Mouse (Mus musculus) lung, postnatal 10 days (tissue): ENCODE measurements around the gene Fxr2.

Source experiments
- DNase-seq: peaks from one replicate; pipeline ENCODE4 v3.0.0; 2021

The Fxr2 gene

GRCm38 (mm10) chr11:69632284-69633089 lies at the start of gene Fxr2:
Fxr2 (plus strand) TSS chr11:69632990.
- peak; percentile 100 for DNase-seq

- no peak for DNase-seq
Measured at GRCm38 (mm10) chr11:69584008-69584407, 48.8 kb upstream of the Fxr2 start.

- no peak for DNase-seq
Measured at GRCm38 (mm10) chr11:69584937-69585336, 47.9 kb upstream of the Fxr2 start.

- DNase-seq, result no peak
Measured at GRCm38 (mm10) chr11:69585718-69586325, 47.0 kb upstream of the Fxr2 start.

GRCm38 (mm10) chr11:69589207-69589834 lies 43.5 kb upstream of the Fxr2 start:
- DNase-seq, result no peak

DNA sequence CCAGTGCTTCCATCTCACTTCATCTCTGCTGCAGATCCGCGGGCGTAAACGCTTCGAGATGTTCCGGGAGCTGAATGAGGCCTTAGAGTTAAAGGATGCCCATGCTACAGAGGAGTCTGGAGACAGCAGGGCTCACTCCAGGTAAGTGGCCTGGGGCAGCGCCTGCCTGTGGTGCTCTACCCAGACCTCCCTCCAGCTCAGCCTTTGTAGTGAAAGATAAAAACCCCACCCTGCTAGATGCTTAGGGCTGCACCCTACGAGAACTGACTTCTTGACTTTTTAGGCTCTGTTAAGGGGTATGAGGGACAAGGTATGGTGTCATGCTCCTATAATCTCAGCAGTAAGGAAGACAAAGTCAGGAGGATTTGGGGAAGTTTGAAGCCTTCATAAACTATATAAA lies 42.2 kb upstream of the Fxr2 start:
- no peak for DNase-seq

GRCm38 (mm10) chr11:69591424-69591823 lies 41.4 kb upstream of the Fxr2 start:
- no peak for DNase-seq

DNA sequence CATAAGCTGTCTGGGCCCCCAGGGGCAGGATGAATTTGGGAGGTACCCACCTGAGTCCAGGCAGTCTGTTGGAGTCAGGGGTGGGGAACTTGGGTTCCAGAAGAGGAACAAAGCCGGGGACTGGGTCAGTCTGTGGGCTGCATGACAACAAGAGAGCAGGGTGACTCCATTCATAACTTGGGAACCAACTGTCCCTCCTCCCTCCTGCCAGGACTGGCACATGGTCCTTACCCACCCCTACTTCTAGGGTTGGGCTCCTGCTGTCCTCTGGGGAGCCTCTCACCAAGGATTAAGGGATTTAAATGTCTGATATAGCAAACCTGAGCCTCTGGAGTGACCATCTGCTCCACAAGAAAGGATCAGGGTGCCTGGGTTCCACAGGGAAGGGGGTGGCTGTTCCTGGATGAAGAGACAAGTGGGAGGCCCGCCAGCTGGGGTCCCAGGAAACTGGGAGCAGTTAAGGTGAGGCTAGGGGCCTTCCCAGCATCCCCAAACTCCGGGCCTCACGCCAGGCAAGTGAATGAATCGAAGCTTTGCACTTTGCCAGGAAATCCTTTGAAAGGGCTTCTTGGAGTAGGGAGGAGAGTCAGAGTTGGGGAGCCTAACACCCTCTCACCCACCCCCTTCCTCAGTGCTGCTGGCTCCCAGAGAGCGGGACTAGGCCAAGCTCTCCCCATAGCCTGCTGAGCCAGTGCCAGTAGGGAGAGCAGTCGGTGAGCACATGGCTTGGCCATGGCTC lies 40.7 kb upstream of the Fxr2 start:
- no peak for DNase-seq

- no peak for DNase-seq
Measured at GRCm38 (mm10) chr11:69592799-69593198, 40.0 kb upstream of the Fxr2 start.

DNA sequence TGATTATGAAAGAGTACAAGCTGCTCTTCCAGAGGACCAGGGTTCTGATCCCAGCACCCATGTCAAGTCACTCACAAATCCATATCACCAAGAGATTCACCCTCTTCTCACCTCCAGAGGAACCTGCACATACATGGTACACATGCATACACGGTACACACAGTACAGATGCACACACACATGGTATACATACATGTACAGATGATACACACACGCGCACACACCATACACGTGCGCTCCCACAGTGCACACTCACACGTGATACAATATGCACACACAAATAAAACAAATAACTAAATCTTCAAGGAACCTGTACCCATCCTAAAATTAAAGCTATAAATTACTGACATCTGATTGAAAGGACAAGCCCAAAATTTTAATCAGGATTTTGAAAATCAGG lies 37.9 kb upstream of the Fxr2 start:
- DNase-seq, result no peak

DNA sequence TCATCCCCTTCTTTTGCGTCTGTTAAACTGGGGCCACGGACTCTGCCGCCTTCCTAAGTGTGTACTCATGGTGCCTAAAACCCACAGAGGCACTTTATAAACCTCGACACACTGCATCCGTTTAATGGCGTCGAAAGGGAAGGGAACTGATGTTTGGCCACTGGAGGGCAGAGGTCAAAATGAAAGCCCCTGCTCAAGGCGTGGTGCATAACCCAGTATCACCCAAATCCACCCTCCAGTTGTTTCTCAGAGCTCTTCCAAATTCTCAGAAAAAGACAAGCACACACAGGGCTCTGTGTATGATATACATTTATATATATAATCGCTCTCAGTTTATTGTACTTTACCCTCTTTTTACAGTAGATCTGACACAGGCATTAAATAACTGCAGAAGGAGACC lies 33.4 kb upstream of the Fxr2 start:
- DNase-seq, result no peak

GRCm38 (mm10) chr11:69600098-69600497 lies 32.7 kb upstream of the Fxr2 start:
- DNase-seq, result peak; percentile 82

- no peak for DNase-seq
Measured at GRCm38 (mm10) chr11:69601768-69602167, 31.0 kb upstream of the Fxr2 start.

DNA sequence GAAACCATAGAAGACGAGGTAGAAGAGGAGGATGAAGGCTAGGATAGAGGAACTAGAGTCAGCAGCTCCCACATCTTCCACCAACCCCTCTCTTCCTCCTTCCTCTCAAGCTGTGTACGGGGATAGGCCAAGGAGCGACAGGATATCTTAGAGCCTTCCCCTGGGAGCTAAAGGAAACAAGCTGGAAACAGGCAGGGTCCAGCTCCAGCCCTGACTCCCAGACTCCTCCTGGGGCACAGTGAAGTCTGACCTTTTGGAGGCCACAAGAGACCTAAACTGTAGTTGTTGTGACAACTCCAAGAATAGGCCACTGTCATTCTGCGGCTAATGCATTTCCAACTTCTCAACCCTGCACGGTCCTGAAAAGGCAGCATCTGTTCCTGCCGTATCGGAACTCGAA lies 29.3 kb upstream of the Fxr2 start:
- DNase-seq, result no peak

DNA sequence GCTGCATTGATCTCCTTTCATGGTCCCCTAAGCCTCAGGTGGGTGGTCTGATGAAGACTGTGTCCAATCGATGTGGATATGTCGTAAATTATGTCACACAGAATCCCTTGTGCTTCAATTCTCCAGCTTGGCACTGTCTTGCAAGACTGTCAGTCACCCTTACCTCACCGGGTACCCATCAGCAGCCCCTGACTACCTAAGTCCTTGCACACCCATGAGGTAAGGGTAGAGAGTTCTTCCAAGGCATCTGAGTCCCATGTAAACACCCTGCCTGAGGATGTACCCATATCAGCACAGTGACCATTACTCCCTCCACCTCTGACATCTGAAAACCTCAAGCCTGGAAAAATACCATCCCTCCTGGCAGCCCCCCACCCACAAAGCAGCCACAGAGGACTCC lies 28.4 kb upstream of the Fxr2 start:
- DNase-seq, result no peak

DNA sequence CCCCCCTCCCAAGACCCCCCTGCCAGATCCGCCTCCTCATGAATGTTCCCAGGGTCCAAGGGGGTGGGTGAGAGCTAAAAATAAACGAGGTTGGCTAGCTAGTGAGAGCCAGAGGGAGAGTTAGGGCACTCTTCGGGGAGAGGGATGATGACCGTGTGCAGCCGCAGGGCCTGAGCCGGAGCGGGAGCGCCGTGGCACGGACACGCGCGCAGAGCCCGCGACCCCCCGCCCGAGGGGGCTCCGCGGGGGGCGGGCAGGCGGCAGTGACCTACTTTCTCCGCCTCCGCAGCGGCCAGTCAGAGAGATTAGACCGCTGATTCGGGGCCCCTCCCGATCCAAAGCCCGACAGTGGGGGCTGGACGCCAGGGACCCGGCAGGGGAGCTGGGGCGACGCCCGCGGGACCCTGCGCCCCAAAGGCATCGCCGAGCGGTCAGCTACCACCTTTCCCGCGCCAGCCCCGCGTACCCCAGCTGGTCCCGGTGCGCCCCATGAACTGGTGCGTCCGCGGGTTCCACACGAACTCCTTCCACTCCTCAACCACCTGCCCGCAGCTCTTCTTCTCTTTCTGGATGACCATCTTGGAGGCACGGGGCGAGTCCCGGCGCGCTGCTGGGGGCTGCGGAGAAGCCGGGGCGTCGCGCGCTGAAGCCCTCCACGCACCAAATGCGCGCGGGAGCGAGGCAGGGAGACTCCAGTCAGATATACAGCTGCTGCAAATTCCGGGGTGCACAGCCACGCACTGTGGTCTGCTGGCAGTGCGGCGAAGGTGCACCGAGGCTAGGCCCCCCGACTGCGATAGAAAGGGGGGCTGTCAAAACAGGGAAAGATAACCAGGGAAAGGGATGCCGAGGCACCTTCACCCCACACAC lies 27.8 kb upstream of the Fxr2 start:
- peak; percentile 50 for DNase-seq

DNA sequence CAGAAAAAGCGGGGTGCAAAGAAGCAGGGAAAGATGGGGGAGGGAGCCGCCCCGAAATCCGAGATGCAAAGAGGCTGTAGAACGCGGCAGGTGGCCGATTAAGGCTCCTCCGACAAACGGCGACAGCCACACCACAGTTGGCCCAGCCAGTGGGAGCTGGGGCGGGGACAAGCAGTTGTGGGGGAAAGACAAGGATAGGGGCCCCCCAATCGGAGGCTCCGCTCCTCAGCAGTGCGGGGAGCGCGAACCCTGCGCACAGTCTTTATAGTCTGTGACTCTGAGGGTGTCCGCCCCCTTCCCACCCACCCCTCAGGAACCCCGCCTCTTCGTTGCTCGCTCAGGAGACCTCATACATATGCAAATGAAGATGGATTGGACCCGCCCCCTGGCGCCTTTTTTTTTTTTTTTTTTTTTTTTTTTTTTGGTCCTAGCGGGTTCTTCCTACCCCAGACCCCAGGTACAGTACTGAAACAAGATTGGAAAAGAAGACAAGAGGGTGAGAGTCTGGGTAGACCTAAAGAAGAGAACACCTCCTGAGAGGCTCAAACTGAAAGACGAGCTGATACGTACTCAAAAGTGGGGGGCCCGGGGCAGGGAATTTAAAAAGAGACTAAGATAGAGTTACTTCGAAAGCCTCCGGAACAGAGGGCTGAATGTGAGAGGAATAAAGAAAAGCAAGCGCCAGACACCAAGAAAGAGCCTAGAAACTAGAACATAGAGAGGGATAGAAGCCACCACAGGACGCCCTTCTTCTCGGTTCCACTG lies 26.9 kb upstream of the Fxr2 start, which contains the start of gene Atp1b2:
Gene Atp1b2 (minus strand): TSS at position 217 of the 765 bp plus-strand sequence.
- peak; percentile 75 for DNase-seq

GRCm38 (mm10) chr11:69606491-69606795 lies 26.3 kb upstream of the Fxr2 start:
- DNase-seq, result no peak

- no peak for DNase-seq
Measured at GRCm38 (mm10) chr11:69606832-69607231, 26.0 kb upstream of the Fxr2 start.

DNA sequence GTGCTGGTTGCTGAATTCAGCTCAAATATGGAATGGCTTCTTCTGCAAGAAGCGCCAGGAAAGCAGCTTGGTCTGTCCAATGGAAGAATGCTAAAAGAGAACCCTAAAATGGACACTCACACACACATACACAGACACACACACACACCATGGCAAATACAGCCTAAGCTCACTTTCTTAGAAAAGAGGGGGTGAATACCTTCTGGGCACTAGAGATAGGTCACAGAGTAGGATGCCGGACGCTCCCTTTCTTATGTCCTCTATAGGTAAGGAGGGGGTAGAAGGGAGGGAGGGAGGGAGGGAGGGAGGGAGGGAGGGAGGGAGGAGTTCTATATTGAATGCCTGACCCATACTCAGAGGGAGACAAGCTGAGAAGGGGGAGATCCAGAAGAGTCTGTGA lies 24.3 kb upstream of the Fxr2 start:
- no peak for DNase-seq

- no peak for DNase-seq
Measured at GRCm38 (mm10) chr11:69609416-69609815, 23.4 kb upstream of the Fxr2 start.

DNA sequence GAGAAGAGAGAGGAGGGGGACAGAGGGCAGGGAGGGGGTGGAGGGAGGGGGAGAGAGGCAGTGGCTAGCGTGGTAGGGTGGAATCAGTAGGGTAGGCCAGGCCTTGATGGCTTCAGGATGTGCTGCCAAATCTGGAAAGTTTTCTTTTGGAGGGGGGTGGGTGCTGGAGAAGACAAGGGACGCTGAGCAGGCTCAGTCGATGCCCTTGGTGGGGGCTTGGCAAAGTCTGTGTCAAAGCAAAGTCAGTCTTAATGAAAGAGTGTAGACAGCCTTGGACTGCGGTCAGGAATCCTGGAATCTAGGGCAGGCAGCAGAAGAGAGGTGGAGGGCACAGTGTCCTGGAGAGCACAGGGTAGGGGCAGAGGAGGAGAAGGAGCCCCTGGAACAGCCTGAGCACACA lies 21.9 kb upstream of the Fxr2 start:
- no peak for DNase-seq
